Mouse (Mus musculus): ENCODE data around the gene Ttc29. TPM values are rescaled to one million over a fixed set of nuclear protein-coding genes. Genes with fewer than 3 reads are reported as not detected.
A peak's percentile ranks its signal among the peaks of the same experiment; 100 is the strongest.

Ttc29 gene
- polyA plus RNA-seq, 1 experiment from 2014 or later = not detected

DNA sequence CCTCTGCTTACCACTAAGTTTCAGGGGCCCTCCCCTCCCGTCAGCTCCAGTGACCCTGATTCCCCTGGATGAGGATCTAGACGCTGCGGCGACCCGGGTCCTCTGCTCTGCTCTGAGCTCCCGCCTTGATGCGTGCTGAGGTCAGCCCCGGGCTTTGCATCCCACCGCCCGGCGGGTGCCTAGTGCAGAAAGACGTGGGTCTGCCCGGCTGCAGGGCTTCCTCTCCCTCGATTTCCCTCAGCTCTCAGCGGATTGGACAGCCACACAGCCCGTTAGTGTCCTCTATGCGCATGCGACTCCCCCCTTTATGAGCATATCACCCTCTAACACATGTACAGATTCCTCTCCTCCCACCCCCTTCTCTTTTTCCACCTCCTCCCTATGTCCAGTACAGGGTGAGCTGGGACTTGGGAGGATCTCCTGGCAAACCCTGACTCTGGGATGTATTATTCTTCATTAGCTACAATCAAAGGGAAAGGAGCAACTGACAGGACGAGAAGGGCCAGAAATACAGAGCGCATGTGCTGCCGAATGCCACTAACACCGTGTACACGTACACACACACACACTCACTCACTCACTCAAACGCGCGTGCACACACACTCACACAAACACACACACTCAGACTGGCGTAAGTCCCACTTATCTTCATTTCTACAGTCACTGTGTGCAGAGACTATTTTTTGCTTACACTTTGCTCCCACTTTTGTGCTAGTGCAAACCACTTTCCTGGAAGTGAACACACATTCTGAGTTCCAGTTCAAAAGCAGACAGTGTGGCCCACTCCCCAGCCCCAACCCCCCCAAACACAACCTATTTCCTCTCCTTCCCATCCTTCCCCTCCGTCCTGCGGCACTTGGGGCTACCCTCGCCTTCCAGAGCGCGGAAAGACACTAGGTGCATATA, 224.3 kb downstream of the Ttc29 start:
- WGBS = 2% methylated on average over 32 of the region's 32 CpGs
- Histone ChIP-seq H3K4me2 (ENCODE audit: low read depth, low read length, severe bottlenecking) (peak overlapping the region; percentile 60; the same call in 1 of the 2 replicates), H3K9ac (ENCODE audit: low read length) (no peak overlapping the region), H3K27ac (ENCODE audit: low read depth, low read length) (no peak overlapping the region), H3K9me3 (ENCODE audit: control insufficient read depth, low read length) (no peaks in the 10 kb centered on the region), H3K36me3 (ENCODE audit: control insufficient read depth, insufficient read depth, low read length) (no peaks in the 10 kb centered on the region), H3K4me3 (ENCODE audit: low read depth, low read length) (0 out of 2 replicates have a peak overlapping the region, but pooled peaks have one; percentile 35), H3K27me3 (ENCODE audit: control insufficient read depth, insufficient read depth, low read length) (peaks cover 84% of the 10 kb centered on the region), H3K4me1 (replicated peaks; ENCODE audit: control insufficient read depth, insufficient read depth, low read length) (peaks cover 12% of the 10 kb centered on the region)
- peak; percentile 63 for DNase-seq (ENCODE audit: low spot score)
- no peak; the same call in 1 of the 2 replicates for ATAC-seq (replicated peaks; ENCODE audit: low FRiP score)

- H3K9me3 ChIP-seq (ENCODE audit: control insufficient read depth, low read length) = no peaks in the 10 kb centered on the region
- no peak overlapping the region for H3K4me2 ChIP-seq (ENCODE audit: low read depth, low read length, severe bottlenecking)
- H3K4me1 ChIP-seq (replicated peaks; ENCODE audit: control insufficient read depth, insufficient read depth, low read length) = peaks cover 12% of the 10 kb centered on the region
- H3K27me3 ChIP-seq (ENCODE audit: control insufficient read depth, insufficient read depth, low read length) = peaks cover 80% of the 10 kb centered on the region
- H3K4me3 ChIP-seq (ENCODE audit: low read depth, low read length) = peak overlapping the region; percentile 8; the same call in 1 of the 2 replicates
- DNase-seq (ENCODE audit: low spot score) = peak; percentile 72
- under 1% methylated on average over 18 of the region's 18 CpGs for WGBS
- no peak overlapping the region for H3K27ac ChIP-seq (ENCODE audit: low read depth, low read length)
- no peak for ATAC-seq (replicated peaks; ENCODE audit: low FRiP score)
- no peaks in the 10 kb centered on the region for H3K36me3 ChIP-seq (ENCODE audit: control insufficient read depth, insufficient read depth, low read length)
- H3K9ac ChIP-seq (ENCODE audit: low read length) = no peak overlapping the region
Measured at GRCm38 (mm10) chr8:78438121-78438520, 225.0 kb downstream of the Ttc29 start.

- ATAC-seq (replicated peaks; ENCODE audit: low FRiP score) = no peak
- no peak overlapping the region for H3K4me2 ChIP-seq (ENCODE audit: low read depth, low read length, severe bottlenecking)
- no peak for DNase-seq (ENCODE audit: low spot score)
- H3K27ac ChIP-seq (ENCODE audit: low read depth, low read length) = no peak overlapping the region
- H3K36me3 ChIP-seq (ENCODE audit: control insufficient read depth, insufficient read depth, low read length) = no peaks in the 10 kb centered on the region
- H3K9me3 ChIP-seq (ENCODE audit: control insufficient read depth, low read length) = no peaks in the 10 kb centered on the region
- H3K4me3 ChIP-seq (ENCODE audit: low read depth, low read length) = no peak overlapping the region
- H3K4me1 ChIP-seq (replicated peaks; ENCODE audit: control insufficient read depth, insufficient read depth, low read length) = 0 out of 2 replicates have a peak, but pooled peaks cover 2% of the 10 kb centered on the region
- peaks cover 38% of the 10 kb centered on the region for H3K27me3 ChIP-seq (ENCODE audit: control insufficient read depth, insufficient read depth, low read length)
- 84% methylated on average over 1 of the region's 1 CpGs for whole genome bisulfite sequencing
- no peak overlapping the region for H3K9ac ChIP-seq (ENCODE audit: low read length)
Measured at GRCm38 (mm10) chr8:78442781-78443180, 229.7 kb downstream of the Ttc29 start.

Other genes with a start within 250 kb of the Ttc29 start
- not detected in 2 replicates for gene Pou4f2, start 223.3 kb downstream of the Ttc29 start, polyA plus RNA-seq (2014; fragmentation: Nextera tagmentation; extraction: Ambion mirVana)